Mouse (Mus musculus) olfactory bulb, adult 2 months (tissue): ENCODE measurements around the gene Thada.

Experiments
- CTCF ChIP-seq: fragments of 200-500 bp; IDR thresholded peaks from 2 replicates; pipeline ENCODE4 v1.5.1; 2012; ENCODE audit warnings: low read depth, mild to moderate bottlenecking, low read length, moderate library complexity; ENCODE audit not compliant: insufficient read depth
- POLR2A ChIP-seq: fragments of 200-500 bp; IDR thresholded peaks from 2 replicates; pipeline ENCODE4 v1.6.1; 2012; ENCODE audit warnings: mild to moderate bottlenecking, low read depth, low read length, moderate library complexity; ENCODE audit not compliant: insufficient read depth

- no peak for TF ChIP-seq CTCF
- TF ChIP-seq POLR2A, result no peak
These were observed 303.7 kb downstream of the Thada start for GRCm38 (mm10) chr17:84162211-84162760.
